Mouse (Mus musculus): ENCODE results near the gene Mroh2b. TPM values are rescaled to one million over a fixed set of nuclear protein-coding genes. Genes with fewer than 3 reads are reported as not detected.

Gene Mroh2b
- polyA plus RNA-seq (2017; shearing (Covaris generic)): under 1 TPM in 1 of 2 experiments, not detected in 1; 0.07 TPM

GRCm38 (mm10) chr15:4898437-4898836 lies at the start of gene Mroh2b:
Gene Mroh2b, plus strand, starts transcription at chr15:4898737.

Other genes with a start within 250 kb of the Mroh2b start
- 1 to 10 TPM in 1 of 2 experiments, under 1 TPM in 1; 0.30 to 5.7 TPM for gene C6, start 171.6 kb upstream of the Mroh2b start, polyA plus RNA-seq (2017; shearing (Covaris generic))
- gene C7, start 165.0 kb downstream of the Mroh2b start, polyA plus RNA-seq (2017; shearing (Covaris generic)): under 1 TPM in 1 of 2 experiments, not detected in 1; 0.06 TPM
- 10 to 100 TPM; 32.4 to 34.8 TPM for gene Card6, start 209.8 kb downstream of the Mroh2b start, polyA plus RNA-seq (2017; shearing (Covaris generic))
- gene Rpl37, start 217.9 kb downstream of the Mroh2b start, polyA plus RNA-seq (2017; shearing (Covaris generic)): 1,000 to 10,000 TPM in 1 of 2 experiments, 100 to 1,000 TPM in 1; 816 to 1,234 TPM
- 10 to 100 TPM; 27.9 to 31.8 TPM for gene Prkaa1, start 245.1 kb downstream of the Mroh2b start, polyA plus RNA-seq (2017; shearing (Covaris generic))